Mouse (Mus musculus) C2C12 (cell line): ENCODE results near the gene Scyl1.

Experiments used
- CTCF ChIP-seq: IDR thresholded peaks from one replicate; pipeline ENCODE4 v1.5.1; 2011; ENCODE audit not compliant: control insufficient read depth, insufficient read depth, insufficient read length
- MYOD1 ChIP-seq: IDR thresholded peaks from one replicate; pipeline ENCODE4 v1.6.1; 2011; ENCODE audit warnings: low read depth; ENCODE audit not compliant: control insufficient read depth, insufficient read length
- MYOG ChIP-seq: IDR thresholded peaks from one replicate; pipeline ENCODE4 v1.6.1; 2011; ENCODE audit not compliant: control insufficient read depth, insufficient read length; ENCODE audit errors: extremely low read depth
- USF1 ChIP-seq: IDR thresholded peaks from one replicate; pipeline ENCODE4 v1.6.1; 2011; ENCODE audit warnings: low read depth, mild to moderate bottlenecking, control low read depth, moderate library complexity

GRCm38 (mm10) chr19:5750951-5751350, 20.3 kb downstream of the Scyl1 start:
- TF ChIP-seq CTCF: no peak
- no peak for TF ChIP-seq USF1
- no peak for TF ChIP-seq MYOD1
- TF ChIP-seq MYOG: no peak
